Mouse (Mus musculus): ENCODE measurements at regions not wholly inside any gene's neighbourhood (a gene's known extent, or its start where the extent isn't known, plus 50 kb on each side); places are given as distances from the start of the nearest gene placed in this dataset.

GRCm38 (mm10) chr19:18253333-18253732, 378.3 kb downstream of the Ostf1 start:
- 70% methylated on average over 4 of the region's 4 CpGs for WGBS

More at GRCm38 (mm10) chr19:18253333-18253732, 378.3 kb downstream of the Ostf1 start:
- no peak overlapping the region for H3K4me3 ChIP-seq (ENCODE audit: low read depth, low read length)
- H3K36me3 ChIP-seq (ENCODE audit: control insufficient read depth, insufficient read depth, low read length), result no peaks in the 10 kb centered on the region
- H3K4me1 ChIP-seq (replicated peaks; ENCODE audit: control insufficient read depth, insufficient read depth, low read length), result no peaks in the 10 kb centered on the region
- 0 out of 2 replicates have a peak, but pooled peaks have one; percentile 19 for ATAC-seq (ENCODE audit: low FRiP score)
- no peaks in the 10 kb centered on the region for H3K27me3 ChIP-seq (ENCODE audit: control insufficient read depth, insufficient read depth, low read length)
- H3K4me2 ChIP-seq (replicated peaks; ENCODE audit: low read depth, low read length), result no peak overlapping the region
- no peaks in the 10 kb centered on the region for H3K9me3 ChIP-seq (ENCODE audit: control insufficient read depth, low read length)
- H3K27ac ChIP-seq (ENCODE audit: low read depth, low read length), result no peak overlapping the region
- DNase-seq (ENCODE audit: low spot score), result no peak
- no peak overlapping the region for H3K9ac ChIP-seq (ENCODE audit: low read depth, low read length)

Measured in hindbrain, embryonic 11.5 days (tissue).